8 mouse cellular contexts compared by ENCODE assay signal in the genomic region with DNA sequence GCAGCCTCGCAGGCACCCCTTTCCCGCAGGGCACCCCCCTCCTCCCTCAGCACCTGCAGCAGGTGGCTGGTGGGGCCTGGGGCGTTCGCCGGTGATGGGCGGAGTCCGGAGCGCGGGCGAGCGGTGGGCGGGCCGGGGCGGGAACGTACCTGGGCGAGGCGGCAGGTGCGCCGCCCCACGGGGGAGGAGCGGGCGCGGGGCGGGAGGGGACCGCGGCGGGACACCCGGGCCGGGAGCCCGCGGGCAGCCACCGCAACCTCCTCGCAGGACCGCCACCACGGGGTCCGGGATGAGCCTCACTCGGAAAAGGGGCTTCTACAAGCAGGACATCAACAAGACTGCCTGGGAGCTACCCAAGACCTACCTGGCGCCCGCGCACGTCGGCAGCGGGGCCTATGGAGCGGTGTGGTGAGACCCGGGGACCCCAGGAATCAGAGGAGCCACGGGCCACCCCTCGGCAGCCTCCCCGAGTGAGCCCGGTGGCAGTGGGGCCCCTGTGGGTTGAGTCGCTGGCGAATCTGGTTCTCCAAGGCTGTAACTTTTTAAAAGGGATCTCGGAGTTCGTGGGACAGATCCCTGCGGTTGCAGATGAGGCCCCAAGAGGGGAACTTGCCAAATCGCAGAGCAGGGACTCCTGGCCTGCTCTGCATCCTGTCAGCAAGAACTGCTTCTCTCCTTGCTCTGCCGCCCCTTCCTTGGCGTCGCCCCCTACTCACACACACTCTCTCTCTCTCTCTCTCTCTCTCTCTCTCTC. TPM values are rescaled to one million over a fixed set of nuclear protein-coding genes. Genes with fewer than 3 reads are reported as not detected.
DNase-seq lines count a peak whose midpoint lies in the region; ATAC-seq lines count a peak whose summit lies in the region.

A gene (plus strand): TSS at position 177 of the 754 bp plus-strand sequence.

- WGBS in heart, embryonic 13.5 days = 3% methylated on average over 51 of the region's 58 CpGs
- WGBS in limb, embryonic 10.5 days = under 1% methylated on average over 53 of the region's 58 CpGs
- 3% methylated on average over 57 of the region's 58 CpGs for WGBS in midbrain, embryonic 10.5 days

- no peak within 1 kb of the TSS for H3K27ac ChIP-seq in heart, embryonic 13.5 days (replicated peaks)
- H3K27ac ChIP-seq in limb, embryonic 10.5 days = peak within 1 kb of the TSS; percentile 50
- peak within 1 kb of the TSS; percentile 52; the same call in 1 of the 2 replicates for H3K27ac ChIP-seq in midbrain, embryonic 10.5 days (replicated peaks)

- no peaks in the 10 kb centered on the region for H3K36me3 ChIP-seq in heart, embryonic 13.5 days
- H3K36me3 ChIP-seq in limb, embryonic 10.5 days = no peaks in the 10 kb centered on the region
- H3K36me3 ChIP-seq in midbrain, embryonic 10.5 days = no peaks in the 10 kb centered on the region

- no peaks in the 10 kb centered on the region; the same call in 1 of the 2 replicates for H3K9me3 ChIP-seq in heart, embryonic 13.5 days
- H3K9me3 ChIP-seq in limb, embryonic 10.5 days (replicated peaks) = no peaks in the 10 kb centered on the region
- 0 out of 2 replicates have a peak, but pooled peaks cover 2% of the 10 kb centered on the region for H3K9me3 ChIP-seq in midbrain, embryonic 10.5 days (replicated peaks)

- H3K4me2 ChIP-seq in heart, embryonic 13.5 days = peak within 1 kb of the TSS; percentile 90

- peak; percentile 62 for DNase-seq in R1 (ENCODE audit: low read depth, low spot score)
- no peak for DNase-seq in adrenal gland, postnatal 4 days (ENCODE audit: low spot score in 2 of 2)
- DNase-seq in limb, embryonic 10.5 days (ENCODE audit: low spot score) = peak; percentile 57
- DNase-seq in midbrain, embryonic 10.5 days (ENCODE audit: low spot score) = peak; percentile 38
- peak; percentile 38 for DNase-seq in urinary bladder, postnatal 25 days (ENCODE audit: low spot score)
- DNase-seq in cerebellum, adult 9-10 months = no peak
- DNase-seq in cerebellum, adult 8-10 months = no peak

- no peak for ATAC-seq in heart, embryonic 13.5 days (ENCODE audit: extremely low read depth, insufficient number of reproducible peaks, low FRiP score, low TSS enrichment)

- peak within 1 kb of the TSS; percentile 58 for H3K4me3 ChIP-seq in heart, embryonic 13.5 days
- H3K4me3 ChIP-seq in limb, embryonic 10.5 days = peak within 1 kb of the TSS; percentile 55
- H3K4me3 ChIP-seq in midbrain, embryonic 10.5 days = peak within 1 kb of the TSS; percentile 58

- H3K4me1 ChIP-seq in heart, embryonic 13.5 days = peaks cover 18% of the 10 kb centered on the region
- H3K4me1 ChIP-seq in limb, embryonic 10.5 days = peaks cover 24% of the 10 kb centered on the region
- H3K4me1 ChIP-seq in midbrain, embryonic 10.5 days = peaks cover 19% of the 10 kb centered on the region

- H3K9ac ChIP-seq in heart, embryonic 13.5 days = peak within 1 kb of the TSS; percentile 72

- H3K27me3 ChIP-seq in heart, embryonic 13.5 days (replicated peaks) = peaks cover 46% of the 10 kb centered on the region
- H3K27me3 ChIP-seq in limb, embryonic 10.5 days (ENCODE audit: low read depth, poor library complexity, severe bottlenecking) = peaks cover 56% of the 10 kb centered on the region
- H3K27me3 ChIP-seq in midbrain, embryonic 10.5 days (ENCODE audit: low read depth, poor library complexity, severe bottlenecking) = peaks cover 47% of the 10 kb centered on the region

RNA-seq across cellular contexts. Expression of the gene that starts here (rescaled TPM):
- total RNA-seq in adrenal gland, postnatal 4 days (2021) = 10 to 100 TPM; 72.1 to 75.4 TPM
- 4.3 and 7.1 TPM in 2 replicates for polyA plus RNA-seq in heart, embryonic 13.5 days (2015; fragmentation: Nextera tagmentation; extraction: Ambion mirVana)
- polyA plus RNA-seq in limb, embryonic 10.5 days (2016; fragmentation: Nextera tagmentation; extraction: Ambion mirVana) = 8.2 and 8.6 TPM in 2 replicates
- 2.3 and 4.0 TPM in 2 replicates for polyA plus RNA-seq in midbrain, embryonic 10.5 days (2016; fragmentation: Nextera tagmentation; extraction: Ambion mirVana)

Comparison
In these comparisons a context has a peak if more than half of its experiments do, and no peak if none do; other contexts are left out.
1. DNase-seq: peak in R1 (single experiment), limb, embryonic 10.5 days (single experiment), midbrain, embryonic 10.5 days (single experiment) and urinary bladder, postnatal 25 days (single experiment); none in adrenal gland, postnatal 4 days (0 of 2), cerebellum, adult 9-10 months (single experiment) and cerebellum, adult 8-10 months (single experiment).
2. Peak in every context shown above with its lines, with median percentiles within 50 percentile points of each other: H3K4me3 ChIP-seq.